ENCODE assay signal across 8 mouse cellular contexts in the genomic region with DNA sequence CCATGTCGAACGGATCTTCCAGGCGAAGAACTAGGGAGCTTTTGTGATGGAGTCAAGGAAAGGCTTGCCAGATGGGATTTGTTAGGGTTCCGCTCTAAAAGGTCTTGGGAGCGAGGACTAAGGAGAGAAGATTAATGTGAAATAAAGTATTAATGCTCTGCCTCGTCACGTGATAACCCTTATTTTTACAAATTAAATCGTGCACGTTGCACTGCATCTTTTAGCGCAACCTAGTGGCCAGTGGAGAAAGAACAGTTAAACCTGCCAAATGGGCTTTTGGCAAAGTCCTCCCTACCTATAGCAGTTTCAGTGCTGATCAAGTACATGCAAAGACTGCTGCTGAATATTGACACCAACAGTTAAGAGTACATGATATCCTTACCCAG. TPM values are rescaled to one million over a fixed set of nuclear protein-coding genes. Genes with fewer than 3 reads are reported as not detected.
DNase-seq lines count a peak whose midpoint lies in the region; ATAC-seq and TF ChIP-seq lines count a peak whose summit lies in the region.

No protein-coding gene starts in this region.

- peak overlapping the region; percentile 73 for H3K9ac ChIP-seq in limb, embryonic 14.5 days (ENCODE audit: low read depth, low read length, severe bottlenecking)
- peak overlapping the region; percentile 65 for H3K9ac ChIP-seq in midbrain, embryonic 16.5 days (ENCODE audit: low read depth, low read length)

- H3K36me3 ChIP-seq in kidney, adult 2 months (ENCODE audit: control insufficient read depth, insufficient read depth, low read length), result no peaks in the 10 kb centered on the region
- H3K36me3 ChIP-seq in limb, embryonic 14.5 days (ENCODE audit: control insufficient read depth, insufficient read depth, low read length), result no peaks in the 10 kb centered on the region
- no peaks in the 10 kb centered on the region for H3K36me3 ChIP-seq in midbrain, embryonic 16.5 days (ENCODE audit: control insufficient read depth, insufficient read depth, low read length)

- H3K9me3 ChIP-seq in limb, embryonic 14.5 days (ENCODE audit: control insufficient read depth, low read length), result no peaks in the 10 kb centered on the region
- H3K9me3 ChIP-seq in midbrain, embryonic 16.5 days (replicated peaks; ENCODE audit: control insufficient read depth, low read length, poor library complexity, severe bottlenecking), result no peaks in the 10 kb centered on the region

- no peak for TF ChIP-seq POLR2A in kidney, adult 2 months (IDR thresholded peaks at IDR 0.05; ENCODE audit: low read depth, low read length)
- TF ChIP-seq POLR2A in limb, embryonic 14.5 days (IDR thresholded peaks at IDR 0.05; ENCODE audit: borderline replicate concordance, extremely low read depth, insufficient read depth, insufficient read length), result no peak

- peak; percentile 24 for ATAC-seq in activated CD4-positive, CD25-positive, alpha-beta regulatory T cell, adult 4 months
- peak; percentile 25 for ATAC-seq in limb, embryonic 14.5 days (ENCODE audit: low FRiP score, low read depth)
- peak; percentile 56 for ATAC-seq in midbrain, embryonic 16.5 days

- H3K27ac ChIP-seq in kidney, adult 2 months (ENCODE audit: insufficient read depth, low read depth, low read length), result peak overlapping the region; percentile 100
- H3K27ac ChIP-seq in limb, embryonic 14.5 days (replicated peaks; ENCODE audit: low read depth, low read length), result peak overlapping the region; percentile 99
- H3K27ac ChIP-seq in midbrain, embryonic 16.5 days (ENCODE audit: low read length), result peak overlapping the region; percentile 91

- intact Hi-C loops in gastrocnemius, postnatal 14 days (cut with DNase I; ENCODE audit: low total_unique reads), result no loop called here

- H3K4me1 ChIP-seq in kidney, adult 2 months (ENCODE audit: control insufficient read depth, insufficient read depth, low read length), result peaks cover 8% of the 10 kb centered on the region; the same call in 1 of the 2 replicates
- H3K4me1 ChIP-seq in limb, embryonic 14.5 days (ENCODE audit: control insufficient read depth, insufficient read depth, low read length), result peaks cover 18% of the 10 kb centered on the region
- peaks cover 18% of the 10 kb centered on the region for H3K4me1 ChIP-seq in midbrain, embryonic 16.5 days (ENCODE audit: control insufficient read depth, insufficient read depth, low read length)

- WGBS in kidney, adult 2 months, result under 1% methylated on average over 10 of the region's 10 CpGs
- WGBS in limb, embryonic 14.5 days, result under 1% methylated on average over 10 of the region's 10 CpGs
- under 1% methylated on average over 10 of the region's 10 CpGs for WGBS in midbrain, embryonic 16.5 days

- peak; percentile 55 for TF ChIP-seq CTCF in kidney, adult 2 months (conservative IDR thresholded peaks at IDR 0.05; ENCODE audit: insufficient read depth, insufficient read length, low read depth, low read length)

- peak overlapping the region; percentile 74 for H3K4me2 ChIP-seq in limb, embryonic 14.5 days (replicated peaks; ENCODE audit: low read depth, low read length, severe bottlenecking)
- peak overlapping the region; percentile 46 for H3K4me2 ChIP-seq in midbrain, embryonic 16.5 days (ENCODE audit: low read length)

- DNase-seq in 3T3-L1 (ENCODE audit: low read depth, low spot score), result peak; percentile 94
- DNase-seq in embryo, embryonic 11.5 days (ENCODE audit: low read depth, low spot score), result peak; percentile 54
- DNase-seq in gastrocnemius, postnatal 14 days, result peak; percentile 50
- peak; percentile 89 for DNase-seq in kidney, adult 2 months
- peak; percentile 94 for DNase-seq in limb, embryonic 14.5 days (ENCODE audit: low spot score)
- DNase-seq in spleen, postnatal 14 days (ENCODE audit: low spot score in 2 of 2), result peak; percentile 47 to 76

- no peaks in the 10 kb centered on the region for H3K27me3 ChIP-seq in kidney, adult 2 months (replicated peaks; ENCODE audit: control insufficient read depth, insufficient read depth, low read length)
- no peaks in the 10 kb centered on the region for H3K27me3 ChIP-seq in limb, embryonic 14.5 days (ENCODE audit: control insufficient read depth, insufficient read depth, low read length)
- H3K27me3 ChIP-seq in midbrain, embryonic 16.5 days (ENCODE audit: control insufficient read depth, insufficient read depth, low read depth, low read length), result no peaks in the 10 kb centered on the region

- peak overlapping the region; percentile 85 for H3K4me3 ChIP-seq in kidney, adult 2 months (ENCODE audit: insufficient read depth, low read depth, low read length)
- peak overlapping the region; percentile 79 for H3K4me3 ChIP-seq in limb, embryonic 14.5 days (replicated peaks; ENCODE audit: low read length)
- H3K4me3 ChIP-seq in midbrain, embryonic 16.5 days (ENCODE audit: low read depth, low read length), result peak overlapping the region; percentile 67

RNA-seq across cellular contexts. Expression of a gene that starts 3.3 kb away (rescaled TPM):
- polyA plus RNA-seq in activated CD4-positive, CD25-positive, alpha-beta regulatory T cell, adult 4 months (2017; shearing (Covaris generic)), result 10 to 100 TPM; 98.7 to 99.1 TPM
- 10 to 100 TPM; 21.0 to 24.6 TPM for total RNA-seq in gastrocnemius, postnatal 14 days (2021)
- polyA plus RNA-seq in kidney, adult 2 months (2012; rRNA removed), result 22.0 and 23.6 TPM in 2 replicates
- 89.1 and 93.9 TPM in 2 replicates for polyA plus RNA-seq in limb, embryonic 14.5 days (2012; rRNA removed)
- polyA plus RNA-seq in limb, embryonic 14.5 days (2014; fragmentation: Nextera tagmentation; extraction: Ambion mirVana), result 89.9 and 95.6 TPM in 2 replicates
- polyA plus RNA-seq in midbrain, embryonic 16.5 days (2015; fragmentation: Nextera tagmentation; extraction: Ambion mirVana), result 18.7 and 21.9 TPM in 2 replicates

RNA-seq across cellular contexts. Expression of a gene that starts 3.4 kb away (rescaled TPM):
- polyA plus RNA-seq in activated CD4-positive, CD25-positive, alpha-beta regulatory T cell, adult 4 months (2017; shearing (Covaris generic)), result 10 to 100 TPM; 29.1 to 33.9 TPM
- total RNA-seq in gastrocnemius, postnatal 14 days (2021), result 10 to 100 TPM; 14.4 to 16.1 TPM
- polyA plus RNA-seq in kidney, adult 2 months (2012; rRNA removed), result 11.3 and 11.5 TPM in 2 replicates
- polyA plus RNA-seq in limb, embryonic 14.5 days (2012; rRNA removed), result 19.3 and 20.0 TPM in 2 replicates
- polyA plus RNA-seq in limb, embryonic 14.5 days (2014; fragmentation: Nextera tagmentation; extraction: Ambion mirVana), result 17.8 and 20.6 TPM in 2 replicates
- polyA plus RNA-seq in midbrain, embryonic 16.5 days (2015; fragmentation: Nextera tagmentation; extraction: Ambion mirVana), result 16.0 and 16.4 TPM in 2 replicates

Comparison
In these comparisons a context has a peak if more than half of its experiments do, and no peak if none do; other contexts are left out.
1. Peak in every context shown above with its lines: DNase-seq, ATAC-seq, H3K4me3 ChIP-seq and H3K27ac ChIP-seq.